Mouse (Mus musculus): ENCODE results near the gene Kctd10.
A peak's percentile ranks its signal among the peaks of the same experiment; 100 is the strongest.

Kctd10 gene

DNA sequence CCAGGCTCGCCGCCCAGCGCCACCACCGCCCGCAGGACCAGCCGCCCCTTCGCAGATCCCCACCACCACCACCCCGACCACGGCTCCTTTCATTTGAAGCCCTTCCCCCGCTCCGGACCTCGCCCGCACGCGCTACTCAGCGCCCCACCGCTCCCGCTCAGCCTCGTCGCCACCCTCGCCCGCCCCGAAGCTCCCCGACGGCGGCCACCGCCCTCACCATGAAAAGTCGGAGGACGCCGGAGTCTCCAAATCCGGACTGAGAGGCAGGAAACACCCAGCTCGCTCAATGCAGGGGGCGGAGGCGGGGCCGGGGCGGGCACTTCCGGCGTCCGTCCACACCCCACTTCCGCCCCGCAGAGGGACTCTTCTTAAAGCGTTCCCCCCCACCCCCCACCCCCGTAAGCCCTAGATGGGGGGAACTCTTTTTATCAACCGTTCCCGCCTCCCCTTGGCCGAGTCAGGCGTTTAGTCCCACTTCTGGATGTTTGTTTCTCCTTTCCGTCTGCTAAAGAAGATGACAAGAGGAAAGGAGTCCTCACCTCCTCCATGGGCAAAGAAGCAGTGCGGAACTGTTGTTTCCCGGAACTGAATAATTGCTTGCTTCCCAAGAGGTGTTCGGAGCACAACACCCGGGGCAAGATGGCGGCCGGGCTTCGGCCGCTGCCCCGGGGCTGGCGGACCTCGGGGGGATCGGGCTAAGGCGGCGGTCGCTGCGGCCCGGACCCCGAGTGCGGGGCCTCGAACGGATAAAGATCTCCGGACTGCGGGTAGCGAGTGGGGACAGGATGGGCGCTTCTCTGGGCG lies at the start of gene Kctd10, which contains the start of gene Ube3b:
Kctd10 (minus strand) TSS at position 300 of the 804 bp plus-strand sequence.
Ube3b (plus strand) TSS at position 399 of the 804 bp plus-strand sequence.
- peak; percentile 90 for DNase-seq

DNA sequence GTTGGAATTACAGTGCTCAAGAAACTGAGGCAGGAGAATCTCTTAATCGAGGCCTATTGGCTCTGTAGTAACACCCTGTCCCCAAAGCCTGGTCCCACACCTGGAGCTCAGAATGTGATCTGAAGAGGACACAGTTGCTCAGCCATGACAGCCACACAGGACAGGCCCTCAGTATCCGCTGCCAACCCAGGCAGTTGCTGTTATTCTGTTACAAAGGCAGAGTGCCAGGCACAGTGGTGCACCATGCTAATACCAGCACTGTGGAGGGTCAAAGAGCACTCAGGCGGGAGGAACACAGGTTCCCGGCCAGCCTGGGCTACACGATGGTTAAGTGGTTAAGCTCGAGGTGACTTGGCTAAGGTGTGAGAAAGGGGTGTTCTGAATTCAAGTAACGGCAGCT lies 49.5 kb upstream of the Kctd10 start:
- DNase-seq = no peak

GRCm38 (mm10) chr5:114428621-114429020 lies 48.3 kb upstream of the Kctd10 start:
- DNase-seq = no peak

- no peak for DNase-seq
Measured at GRCm38 (mm10) chr5:114426732-114427131, 46.4 kb upstream of the Kctd10 start.

DNA sequence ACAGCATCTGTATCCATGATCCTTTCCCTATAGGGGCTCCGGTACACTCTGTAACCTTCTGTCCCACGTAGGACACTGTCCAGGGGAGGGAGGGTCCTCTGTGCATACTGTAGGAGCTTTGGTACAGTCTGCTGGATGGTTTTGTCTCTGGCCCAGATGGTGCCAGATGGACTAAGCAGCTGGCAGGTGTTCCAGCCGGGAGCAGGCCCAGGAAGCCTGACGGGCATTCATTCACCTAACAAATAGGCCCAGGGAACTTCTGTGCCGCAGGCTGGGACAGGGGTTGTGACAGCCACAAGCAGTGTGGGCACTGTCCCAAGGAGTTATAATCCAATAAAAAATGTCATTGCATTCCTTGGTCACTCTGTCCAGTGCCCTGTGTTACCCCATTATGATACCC lies 43.7 kb upstream of the Kctd10 start:
- no peak for DNase-seq

GRCm38 (mm10) chr5:114422591-114422990 lies 42.3 kb upstream of the Kctd10 start:
- DNase-seq = no peak

DNA sequence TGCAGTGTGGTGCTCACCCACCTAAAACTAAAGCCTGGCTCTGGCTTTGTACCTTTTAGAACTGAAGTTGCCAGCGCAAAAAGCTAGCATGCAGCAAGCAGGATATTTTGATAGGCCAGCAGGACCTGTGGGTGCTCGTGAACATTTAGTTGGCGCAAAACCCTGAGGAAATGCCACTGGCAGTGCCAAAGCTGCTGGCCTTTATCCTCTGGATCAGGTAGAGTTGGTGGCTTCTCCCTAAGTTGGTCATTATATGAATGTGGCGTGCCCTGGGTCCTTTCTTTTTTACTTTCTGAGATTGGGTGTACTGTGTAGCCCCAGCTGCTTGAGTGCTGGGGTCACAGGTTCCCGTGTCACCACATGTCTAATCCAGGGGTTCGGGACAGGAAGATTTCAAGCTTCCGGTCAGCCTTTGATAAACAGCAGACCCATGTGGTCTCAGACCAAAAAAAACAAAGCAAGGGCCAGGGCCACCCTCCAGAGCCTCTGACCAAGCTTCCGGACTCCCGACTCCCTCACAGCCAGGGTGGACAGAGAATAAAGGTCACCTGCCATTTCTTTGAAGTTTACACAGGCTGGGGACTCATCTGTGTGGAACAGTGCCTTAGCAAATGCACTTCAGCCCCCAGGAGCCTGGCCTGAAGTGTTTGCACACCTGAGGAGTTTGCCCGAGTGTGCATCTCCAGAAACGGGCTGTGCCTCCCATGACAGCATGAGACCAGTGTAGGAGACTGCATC lies 41.4 kb upstream of the Kctd10 start:
- DNase-seq = no peak

DNA sequence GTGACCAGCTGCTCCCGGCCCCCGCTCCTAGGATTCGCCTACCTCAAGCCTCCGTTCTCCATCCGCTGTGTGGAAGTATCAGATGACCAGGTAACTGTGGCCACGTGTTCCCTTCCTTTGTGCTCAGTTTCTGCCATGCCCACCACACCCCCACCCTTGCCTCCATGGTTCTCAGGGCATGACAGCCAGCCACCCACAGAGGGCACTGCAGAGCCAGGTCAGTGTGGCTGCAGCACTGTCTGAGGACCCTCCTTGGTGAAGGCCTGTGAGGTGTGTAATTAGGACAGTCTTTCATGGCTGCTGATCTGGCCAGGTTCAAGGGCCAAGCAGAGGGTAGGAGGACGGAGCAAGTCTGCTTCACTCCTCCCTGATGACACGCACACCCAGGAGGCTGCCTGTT lies 38.2 kb upstream of the Kctd10 start:
- DNase-seq = peak; percentile 29

GRCm38 (mm10) chr5:114416855-114417254 lies 36.5 kb upstream of the Kctd10 start:
- DNase-seq = no peak

- DNase-seq = no peak
Measured at GRCm38 (mm10) chr5:114415606-114416005, 35.3 kb upstream of the Kctd10 start.

GRCm38 (mm10) chr5:114413067-114413735 lies 32.9 kb upstream of the Kctd10 start:
- DNase-seq = no peak

GRCm38 (mm10) chr5:114412361-114412998 lies 32.2 kb upstream of the Kctd10 start:
- no peak for DNase-seq

- no peak for DNase-seq
Measured at GRCm38 (mm10) chr5:114410429-114410828, 30.1 kb upstream of the Kctd10 start.

DNA sequence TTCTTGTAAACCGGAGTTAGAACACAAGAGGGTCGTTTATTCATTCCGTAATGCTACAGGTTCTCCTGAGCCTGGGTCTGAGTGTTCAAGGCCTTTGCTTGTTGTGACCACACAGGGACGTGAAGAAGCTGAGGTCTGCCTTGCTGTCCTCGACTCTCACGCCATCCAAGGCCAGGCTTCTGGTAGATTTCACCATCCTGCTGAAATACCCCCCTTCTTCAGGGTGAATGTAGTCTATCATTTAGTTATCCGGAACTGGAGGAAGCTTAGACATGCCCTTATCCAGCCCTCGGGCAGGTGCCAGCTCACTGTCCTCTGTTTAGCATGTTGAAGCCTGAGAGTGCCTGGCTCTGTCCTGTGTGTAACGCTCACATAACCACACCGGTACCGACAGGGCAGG lies 28.5 kb upstream of the Kctd10 start:
- DNase-seq = no peak

- no peak for DNase-seq
Measured at GRCm38 (mm10) chr5:114407810-114408209, 27.5 kb upstream of the Kctd10 start.

- no peak for DNase-seq
Measured at GRCm38 (mm10) chr5:114407269-114407668, 27.0 kb upstream of the Kctd10 start.

GRCm38 (mm10) chr5:114406592-114406991 lies 26.3 kb upstream of the Kctd10 start:
- DNase-seq = no peak

- no peak for DNase-seq
Measured at GRCm38 (mm10) chr5:114393169-114393568, 12.9 kb upstream of the Kctd10 start.

- no peak for DNase-seq
Measured at GRCm38 (mm10) chr5:114384448-114384847, 4.1 kb upstream of the Kctd10 start.

GRCm38 (mm10) chr5:114383184-114383904 lies 3.0 kb upstream of the Kctd10 start:
- DNase-seq = peak; percentile 57

DNA sequence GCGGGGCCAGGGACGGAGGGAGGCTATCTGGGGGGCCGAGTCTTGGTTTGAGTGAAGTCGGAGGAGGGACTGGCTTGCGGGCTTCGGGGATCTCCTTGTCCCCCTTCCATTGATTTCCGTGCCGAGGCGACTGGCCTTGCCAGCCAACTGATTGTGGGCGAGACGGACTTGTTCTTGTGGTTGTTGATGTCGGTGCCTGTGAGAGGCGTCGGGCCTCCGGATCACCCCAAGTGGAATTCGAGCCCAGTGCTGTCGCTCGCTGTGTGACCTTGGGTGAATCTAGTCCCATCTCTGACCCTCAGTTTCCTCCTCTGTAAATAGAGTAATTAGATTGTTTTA lies 674 bp upstream of the Kctd10 start:
- DNase-seq = no peak

GRCm38 (mm10) chr5:114379763-114380162 lies 545 bp downstream of the Kctd10 start:
- no peak for DNase-seq
